Mouse (Mus musculus) v-Abl transformed pro-B cells (cell line): ENCODE measurements around the gene Olfr593.
"Not testable (repeated sequence)": the region's sequence is repeated elsewhere in the genome, so short reads cannot be mapped to it uniquely, and the experiment has no call there.

Experiments used
- in situ Hi-C, 2 experiments: fragments of 400-800 bp; cut with MboI; formaldehyde crosslinking; loops; one replicate each; pipeline ENCODE4 v1.15.1; 2025; ENCODE audit not compliant: unreplicated experiment in 2 of 2

Gene Olfr593

GRCm38 (mm10) chr7:103211562-103211961 lies at the start of gene Olfr593:
Gene Olfr593, plus strand, starts transcription at chr7:103211862.
- in situ Hi-C loops: no loop called here

DNA sequence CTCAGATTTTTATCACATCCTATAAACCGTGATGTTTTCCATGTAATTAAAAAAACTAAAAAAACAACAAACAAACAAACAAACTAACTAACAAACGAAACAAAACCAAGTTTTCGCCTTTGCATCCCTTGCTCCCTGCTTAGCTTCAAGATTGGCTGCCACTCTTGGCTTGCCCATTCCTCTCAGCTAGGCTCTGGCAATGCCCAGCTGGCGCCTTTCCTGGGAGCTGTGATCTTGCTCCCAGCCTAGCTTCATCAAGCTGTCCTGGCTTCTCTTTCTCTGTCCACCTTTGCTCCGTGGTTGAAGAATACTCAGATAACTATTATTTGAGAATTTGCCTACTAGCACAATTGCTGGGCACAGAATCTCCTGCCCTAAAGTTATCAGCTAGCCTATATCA lies 42.0 kb upstream of the Olfr593 start:
- in situ Hi-C loops: no loop called here

DNA sequence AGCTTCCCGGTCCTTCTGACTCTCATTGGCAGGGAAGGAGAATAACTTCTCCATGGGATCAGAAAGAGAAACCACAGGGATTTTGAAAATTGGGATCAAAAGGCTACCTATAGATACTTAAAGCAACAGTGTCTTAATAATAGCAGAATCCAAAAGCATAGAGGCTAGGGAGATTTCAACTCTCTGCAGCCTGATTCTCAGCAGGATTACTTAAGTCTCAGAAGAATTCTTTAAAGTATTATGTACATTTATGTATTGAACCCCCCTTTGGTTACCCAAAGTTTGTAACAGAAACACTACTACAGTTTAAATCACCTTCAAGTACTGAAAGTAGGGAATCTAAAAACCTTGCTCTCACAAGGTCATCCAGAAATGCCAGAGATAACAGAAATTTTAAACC lies 33.4 kb upstream of the Olfr593 start, which contains the start of gene Olfr591:
Gene Olfr591 (minus strand): TSS at position 101 of the 400 bp plus-strand sequence.
- in situ Hi-C loops: no loop called here

DNA sequence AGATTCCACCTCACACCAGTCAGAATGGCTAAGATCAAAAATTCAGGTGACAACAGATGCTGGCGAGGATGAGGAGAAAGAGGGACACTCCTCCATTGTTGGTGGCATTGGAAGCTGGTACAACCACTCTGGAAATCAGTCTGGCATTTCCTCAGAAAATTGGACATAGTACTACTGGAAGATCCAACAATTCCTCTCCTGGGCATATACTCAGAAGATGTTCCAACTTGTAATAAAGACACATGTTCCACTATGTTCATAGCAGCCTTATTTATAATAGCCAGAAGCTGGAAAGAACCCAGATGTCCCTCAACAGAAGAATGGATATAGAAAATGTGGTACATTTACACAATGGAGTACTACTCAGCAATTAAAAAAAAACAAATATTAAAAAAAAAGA lies 27.2 kb upstream of the Olfr593 start, which contains the start of gene Olfr592:
Gene Olfr592 (plus strand): TSS at position 301 of the 400 bp plus-strand sequence.
- in situ Hi-C loops: not testable (repeated sequence)

GRCm38 (mm10) chr7:103212050-103212449 lies 388 bp downstream of the Olfr593 start:
- in situ Hi-C loops: not testable (repeated sequence)

- in situ Hi-C loops: no loop called here
Measured at GRCm38 (mm10) chr7:103216696-103217095, 5.0 kb downstream of the Olfr593 start, which contains the start of gene Olfr594. Gene Olfr594, plus strand, starts transcription at chr7:103216996.

- in situ Hi-C loops: not testable (repeated sequence)
Measured at GRCm38 (mm10) chr7:103252405-103252804, 40.7 kb downstream of the Olfr593 start, which contains the start of gene Usp17ld. Gene Usp17ld, minus strand, starts transcription at chr7:103252505.
